Mouse (Mus musculus) stomach, embryonic 16.5 days (tissue): Measurements from ENCODE around the gene Anpep. TPM values are rescaled to one million over a fixed set of nuclear protein-coding genes. Genes with fewer than 3 reads are reported as not detected.

Experiments
- ATAC-seq: fragments of 200-750 bp; cut with Nextera tagmentation; 2 replicates; pipeline ENCODE4 v1.8.0; 2017; ENCODE audit warnings: moderate number of reproducible peaks, moderate TSS enrichment; ENCODE audit not compliant: insufficient read depth, low FRiP score
- H3K27ac ChIP-seq: fragments of 300-500 bp; sonication (generic); 2 replicates; pipeline ENCODE4 v1.5.1; 2014; ENCODE audit warnings: low read length
- H3K27me3 ChIP-seq: fragments of 300-500 bp; sonication (generic); 2 replicates; pipeline ENCODE4 v1.6.1; 2014; ENCODE audit warnings: low read length, control low read depth, mixed read lengths; ENCODE audit not compliant: control insufficient read depth, insufficient read depth
- H3K36me3 ChIP-seq: fragments of 300-500 bp; sonication (generic); 2 replicates; pipeline ENCODE4 v1.6.1; 2014; ENCODE audit warnings: low read length; ENCODE audit not compliant: control insufficient read depth, insufficient read depth
- H3K4me1 ChIP-seq: fragments of 300-500 bp; sonication (generic); 2 replicates; pipeline ENCODE4 v1.6.1; 2014; ENCODE audit warnings: low read length, control low read depth, mixed read lengths; ENCODE audit not compliant: control insufficient read depth, insufficient read depth
- H3K4me2 ChIP-seq: fragments of 300-500 bp; sonication (generic); 2 replicates; pipeline ENCODE4 v1.6.1; 2014; ENCODE audit warnings: low read depth, low read length, mixed read lengths
- H3K4me3 ChIP-seq: fragments of 300-500 bp; sonication (generic); replicated peaks from 2 replicates; pipeline ENCODE4 v1.5.1; 2014; ENCODE audit warnings: mild to moderate bottlenecking, low read length
- H3K9ac ChIP-seq: fragments of 300-500 bp; sonication (generic); 2 replicates; pipeline ENCODE4 v1.6.1; 2014; ENCODE audit warnings: low read length
- H3K9me3 ChIP-seq: fragments of 300-500 bp; sonication (generic); replicated peaks from 2 replicates; pipeline ENCODE4 v1.6.1; 2016; ENCODE audit warnings: low read length, control low read depth; ENCODE audit not compliant: control insufficient read depth
- WGBS: fragments of 180-500 bp; shearing (Covaris S2); extraction: QIAGEN DNeasy Blood & Tissue Kit; methylation state at CpG from one replicate; pipeline ENCODE4 v1.1.7; 2014; 5-methylcytosine and 5-hydroxymethylcytosine counted together
- polyA plus RNA-seq: library from polyadenylated mRNA; unstranded; fragments of >200 nt; fragmentation: Nextera tagmentation; extraction: Ambion mirVana; gene quantifications from 2 replicates; pipeline ENCODE4 v1.2.1, GENCODE M21; 2015

Gene Anpep
- polyA plus RNA-seq, 1 experiment from 2014 or later: 54.7 TPM

DNA sequence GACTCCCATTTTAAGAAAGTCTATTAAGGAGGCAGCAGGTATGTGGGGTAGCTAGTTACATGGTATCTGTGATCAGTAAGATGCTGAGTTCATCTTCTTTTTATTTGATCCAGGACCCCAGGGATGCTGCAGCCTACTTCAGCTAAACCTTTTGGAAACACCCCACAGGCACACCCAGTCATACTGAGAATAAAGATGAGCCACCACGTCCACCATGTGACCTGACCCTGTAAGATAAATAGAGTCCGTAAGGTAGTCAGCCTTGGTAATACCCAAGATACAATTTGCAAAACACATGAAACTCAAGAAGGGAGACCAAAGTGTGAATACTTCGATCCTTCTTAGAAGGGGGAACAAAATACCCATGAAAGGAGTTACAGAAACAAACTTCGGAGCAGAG lies 4.6 kb downstream of the Anpep start:
- WGBS: 80% methylated on average over 4 of the region's 4 CpGs
- Histone ChIP-seq H3K27me3 (no peaks in the 10 kb centered on the region), H3K4me3 (no peak overlapping the region), H3K27ac (no peak overlapping the region), H3K4me2 (no peak overlapping the region), H3K36me3 (no peaks in the 10 kb centered on the region), H3K9ac (no peak overlapping the region), H3K4me1 (peaks cover 17% of the 10 kb centered on the region), H3K9me3 (no peaks in the 10 kb centered on the region)
- ATAC-seq: no peak

- Histone ChIP-seq H3K36me3 (no peaks in the 10 kb centered on the region), H3K9me3 (no peaks in the 10 kb centered on the region), H3K4me2 (peak overlapping the region; percentile 68), H3K4me3 (peak overlapping the region; percentile 59), H3K27me3 (no peaks in the 10 kb centered on the region), H3K4me1 (0 out of 2 replicates have a peak, but pooled peaks cover 11% of the 10 kb centered on the region), H3K9ac (peak overlapping the region; percentile 76), H3K27ac (peak overlapping the region; percentile 37; the same call in 1 of the 2 replicates)
- ATAC-seq: peak; percentile 78; the same call in 1 of the 2 replicates
- WGBS: 7% methylated on average over 53 of the region's 53 CpGs
Measured at GRCm38 (mm10) chr7:79847456-79848451, 13.1 kb downstream of the Anpep start.

DNA sequence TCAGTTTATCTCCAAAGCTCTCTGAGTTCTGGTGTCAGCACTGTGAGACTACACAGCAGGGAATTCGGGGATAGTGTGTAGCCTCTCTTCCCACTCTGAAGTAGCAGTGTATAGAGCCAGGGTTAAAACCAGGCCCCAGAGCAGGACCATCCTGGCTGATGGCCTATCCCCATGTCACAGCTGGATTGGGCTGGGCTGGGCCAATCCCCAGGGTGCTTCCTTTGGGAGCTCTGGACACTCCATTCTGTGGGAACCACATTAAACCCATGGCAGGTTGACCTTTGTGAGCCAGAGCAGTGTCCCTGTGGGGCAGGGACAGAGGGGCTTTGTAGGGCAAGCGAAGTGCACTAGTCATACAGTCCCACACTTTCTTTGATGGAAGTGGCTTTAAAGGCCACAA lies 14.5 kb downstream of the Anpep start:
- 81% methylated on average over 2 of the region's 2 CpGs for WGBS
- Histone ChIP-seq H3K27me3 (no peaks in the 10 kb centered on the region), H3K4me3 (peak overlapping the region; percentile 59), H3K9ac (0 out of 2 replicates have a peak overlapping the region, but pooled peaks have one; percentile 76), H3K4me1 (0 out of 2 replicates have a peak, but pooled peaks cover 11% of the 10 kb centered on the region), H3K27ac (no peak overlapping the region), H3K4me2 (peak overlapping the region; percentile 68), H3K9me3 (no peaks in the 10 kb centered on the region), H3K36me3 (no peaks in the 10 kb centered on the region)
- ATAC-seq: no peak

DNA sequence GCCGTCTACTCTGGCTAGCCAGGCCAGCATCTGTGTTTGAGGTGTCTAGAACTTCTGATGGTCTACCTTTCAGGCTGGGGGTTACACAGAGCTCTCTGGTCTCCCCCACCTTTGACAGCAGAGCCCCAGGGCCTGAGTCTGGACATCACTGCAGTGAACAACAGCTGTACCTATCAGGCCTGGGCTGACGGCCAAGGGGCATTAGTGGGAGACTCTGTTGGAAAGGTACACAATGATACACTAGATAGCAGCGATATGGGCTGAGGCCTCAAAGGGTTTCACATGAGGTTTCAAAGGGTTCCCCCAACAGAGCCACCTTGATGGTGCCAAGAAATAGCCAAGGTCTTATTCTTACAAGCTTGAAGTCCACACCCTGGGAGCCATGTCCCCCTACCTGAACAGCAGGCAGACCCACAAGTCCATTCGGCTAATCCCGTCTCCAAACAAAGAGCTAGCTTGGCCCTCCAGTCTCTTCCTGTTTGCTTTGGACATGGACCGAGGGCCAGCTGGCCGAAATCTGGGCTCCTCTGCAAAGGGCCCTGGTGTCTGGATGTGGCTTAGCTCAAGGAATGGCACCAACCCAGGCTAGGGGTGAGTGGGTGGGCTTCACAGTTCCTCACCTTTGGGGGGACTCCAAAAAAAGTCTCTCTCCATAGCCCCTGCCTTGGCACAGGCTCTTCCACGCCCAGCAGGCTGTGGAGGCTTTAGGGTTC lies 16.6 kb downstream of the Anpep start:
- Histone ChIP-seq H3K27ac (peak overlapping the region; percentile 55), H3K4me1 (0 out of 2 replicates have a peak, but pooled peaks cover 11% of the 10 kb centered on the region), H3K4me3 (no peak overlapping the region), H3K4me2 (peak overlapping the region; percentile 17; the same call in 1 of the 2 replicates), H3K36me3 (no peaks in the 10 kb centered on the region), H3K27me3 (no peaks in the 10 kb centered on the region), H3K9me3 (no peaks in the 10 kb centered on the region), H3K9ac (no peak overlapping the region)
- 55% methylated on average over 8 of the region's 8 CpGs for WGBS
- peak; percentile 46; the same call in 1 of the 2 replicates for ATAC-seq

DNA sequence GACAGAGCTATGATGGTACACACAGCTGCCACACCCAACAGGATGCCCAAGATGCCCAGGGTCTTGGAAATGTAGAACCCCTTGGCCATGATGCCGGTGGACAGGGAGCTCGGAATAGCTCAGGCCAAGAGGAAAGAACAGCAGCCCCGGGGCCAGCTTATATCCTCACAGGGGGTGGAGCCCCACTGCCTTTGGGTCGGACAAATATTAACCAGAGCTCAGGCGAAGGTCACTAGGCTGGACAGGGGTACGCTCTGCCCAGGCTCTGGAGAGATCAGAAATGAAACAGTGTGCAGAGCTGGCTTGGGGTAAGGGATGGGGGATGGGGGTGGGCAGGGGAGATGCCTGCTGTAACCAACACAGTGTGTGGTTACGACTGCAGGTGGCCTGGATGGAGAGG lies 18.7 kb downstream of the Anpep start:
- WGBS: 46% methylated on average over 7 of the region's 7 CpGs
- 0 out of 2 replicates have a peak, but pooled peaks cover 11% of the 10 kb centered on the region for H3K4me1 ChIP-seq
- no peak overlapping the region for H3K9ac ChIP-seq
- peak overlapping the region; percentile 27 for H3K4me2 ChIP-seq
- ATAC-seq: peak; percentile 61; the same call in 1 of the 2 replicates
- H3K27me3 ChIP-seq: no peaks in the 10 kb centered on the region
- peaks cover 3% of the 10 kb centered on the region; the same call in 1 of the 2 replicates for H3K36me3 ChIP-seq
- peak overlapping the region; percentile 14; the same call in 1 of the 2 replicates for H3K4me3 ChIP-seq
- H3K27ac ChIP-seq: peak overlapping the region; percentile 55
- H3K9me3 ChIP-seq: no peaks in the 10 kb centered on the region

GRCm38 (mm10) chr7:79837247-79837646 lies 23.6 kb downstream of the Anpep start:
- Histone ChIP-seq H3K4me1 (no peaks in the 10 kb centered on the region), H3K9me3 (no peaks in the 10 kb centered on the region), H3K36me3 (peaks cover 3% of the 10 kb centered on the region; the same call in 1 of the 2 replicates), H3K27me3 (no peaks in the 10 kb centered on the region), H3K4me2 (no peak overlapping the region), H3K9ac (no peak overlapping the region), H3K27ac (no peak overlapping the region), H3K4me3 (no peak overlapping the region)
- ATAC-seq: no peak
- 44% methylated on average over 2 of the region's 2 CpGs for WGBS

- Histone ChIP-seq H3K4me2 (no peak overlapping the region), H3K27me3 (no peaks in the 10 kb centered on the region), H3K27ac (no peak overlapping the region), H3K9me3 (no peaks in the 10 kb centered on the region), H3K4me3 (no peak overlapping the region), H3K9ac (no peak overlapping the region), H3K4me1 (peaks cover 11% of the 10 kb centered on the region; the same call in 1 of the 2 replicates), H3K36me3 (peaks cover 3% of the 10 kb centered on the region; the same call in 1 of the 2 replicates)
- no peak for ATAC-seq
- 93% methylated on average over 6 of the region's 6 CpGs for WGBS
Measured at GRCm38 (mm10) chr7:79835196-79835595, 25.7 kb downstream of the Anpep start.

DNA sequence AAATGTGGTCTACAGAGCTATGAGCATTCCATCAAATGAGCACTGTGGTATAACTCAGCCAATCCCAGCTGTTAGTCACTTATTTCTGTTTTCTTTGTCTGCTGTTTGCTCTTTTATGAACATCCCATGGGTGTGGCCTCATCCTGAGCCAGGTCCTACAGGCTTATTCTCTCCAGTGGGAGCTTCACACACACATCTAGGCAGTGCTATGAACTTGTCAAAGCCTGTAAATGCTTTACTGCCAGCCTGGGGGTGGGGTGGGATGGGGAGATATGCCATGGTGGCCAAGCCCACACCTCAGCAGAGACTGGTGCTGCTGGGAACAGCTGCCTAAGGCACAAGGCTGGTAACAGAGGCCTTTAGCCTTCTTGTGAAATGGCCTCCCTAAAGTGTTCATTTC lies 27.9 kb downstream of the Anpep start:
- H3K4me1 ChIP-seq: peaks cover 11% of the 10 kb centered on the region; the same call in 1 of the 2 replicates
- no peaks in the 10 kb centered on the region for H3K27me3 ChIP-seq
- H3K4me2 ChIP-seq: no peak overlapping the region
- H3K9me3 ChIP-seq: no peaks in the 10 kb centered on the region
- peaks cover under 1% of the 10 kb centered on the region; the same call in 1 of the 2 replicates for H3K36me3 ChIP-seq
- no peak overlapping the region for H3K27ac ChIP-seq
- H3K9ac ChIP-seq: no peak overlapping the region
- no peak overlapping the region for H3K4me3 ChIP-seq
- ATAC-seq: no peak
